Mouse (Mus musculus): ENCODE measurements around the gene Kif16b. TPM values are rescaled to one million over a fixed set of nuclear protein-coding genes. Genes with fewer than 3 reads are reported as not detected.
A peak's percentile ranks its signal among the peaks of the same experiment; 100 is the strongest.

Gene Kif16b
- total and polyA plus RNA-seq, 2 experiments from 2014 or later = 11.7 to 38.1 TPM

- no peak overlapping the region for H3K4me2 ChIP-seq (ENCODE audit: low read depth, low read length)
- H3K27me3 ChIP-seq (ENCODE audit: control insufficient read depth, insufficient read depth, low read length) = no peaks in the 10 kb centered on the region
- 70% methylated on average over 1 of the region's 1 CpGs for WGBS
Observed at GRCm38 (mm10) chr2:142893780-142894179, 7.6 kb downstream of the Kif16b start.

GRCm38 (mm10) chr2:142891283-142891682 lies 10.0 kb downstream of the Kif16b start:
- H3K36me3 ChIP-seq (replicated peaks; ENCODE audit: control insufficient read depth, insufficient read depth, low read length) = no peaks in the 10 kb centered on the region
- no peak overlapping the region for H3K4me3 ChIP-seq (ENCODE audit: low read depth, low read length)
- ATAC-seq (ENCODE audit: insufficient read depth, low read depth) (no peak), DNase-seq (ENCODE audit: low spot score) (no peak)
- 58% methylated on average over 2 of the region's 2 CpGs for WGBS
- no peak overlapping the region for H3K4me2 ChIP-seq (ENCODE audit: low read depth, low read length)
- no peak overlapping the region for H3K27ac ChIP-seq (ENCODE audit: low read depth)
- H3K9ac ChIP-seq (replicated peaks; ENCODE audit: low read depth, low read length) = no peak overlapping the region
- H3K9me3 ChIP-seq (replicated peaks; ENCODE audit: control insufficient read depth, low read length) = no peaks in the 10 kb centered on the region
- H3K27me3 ChIP-seq (ENCODE audit: control insufficient read depth, insufficient read depth, low read length) = no peaks in the 10 kb centered on the region
- TF ChIP-seq EP300 (IDR thresholded peaks at IDR 0.05; ENCODE audit: low read depth) (no peak), CTCF (IDR thresholded peaks at IDR 0.05; ENCODE audit: low read depth) (no peak)
- H3K4me1 ChIP-seq (ENCODE audit: control insufficient read depth, insufficient read depth) = no peaks in the 10 kb centered on the region

More at GRCm38 (mm10) chr2:142893780-142894179, 7.6 kb downstream of the Kif16b start:
- TF ChIP-seq EP300 (IDR thresholded peaks at IDR 0.05; ENCODE audit: low read depth) (no peak), CTCF (IDR thresholded peaks at IDR 0.05; ENCODE audit: low read depth) (no peak)
- no peak for ATAC-seq (ENCODE audit: insufficient read depth, low read depth)
- DNase-seq (ENCODE audit: low spot score) = no peak
- Histone ChIP-seq H3K4me1 (ENCODE audit: control insufficient read depth, insufficient read depth) (no peaks in the 10 kb centered on the region), H3K4me3 (ENCODE audit: low read depth, low read length) (no peak overlapping the region), H3K9ac (replicated peaks; ENCODE audit: low read depth, low read length) (no peak overlapping the region), H3K9me3 (replicated peaks; ENCODE audit: control insufficient read depth, low read length) (no peaks in the 10 kb centered on the region), H3K27ac (ENCODE audit: low read depth) (no peak overlapping the region), H3K36me3 (replicated peaks; ENCODE audit: control insufficient read depth, insufficient read depth, low read length) (no peaks in the 10 kb centered on the region)

GRCm38 (mm10) chr2:142884456-142884855 lies 16.9 kb downstream of the Kif16b start:
- Histone ChIP-seq H3K27ac (ENCODE audit: low read depth) (no peak overlapping the region), H3K4me2 (ENCODE audit: low read depth, low read length) (no peak overlapping the region), H3K4me1 (ENCODE audit: control insufficient read depth, insufficient read depth) (peaks cover 29% of the 10 kb centered on the region), H3K9me3 (replicated peaks; ENCODE audit: control insufficient read depth, low read length) (no peaks in the 10 kb centered on the region), H3K36me3 (replicated peaks; ENCODE audit: control insufficient read depth, insufficient read depth, low read length) (no peaks in the 10 kb centered on the region), H3K4me3 (ENCODE audit: low read depth, low read length) (no peak overlapping the region), H3K9ac (replicated peaks; ENCODE audit: low read depth, low read length) (no peak overlapping the region), H3K27me3 (ENCODE audit: control insufficient read depth, insufficient read depth, low read length) (no peaks in the 10 kb centered on the region)
- WGBS = 94% methylated on average over 4 of the region's 4 CpGs
- ATAC-seq (ENCODE audit: insufficient read depth, low read depth) (no peak), DNase-seq (ENCODE audit: low spot score) (no peak)
- TF ChIP-seq EP300 (IDR thresholded peaks at IDR 0.05; ENCODE audit: low read depth) (no peak), CTCF (IDR thresholded peaks at IDR 0.05; ENCODE audit: low read depth) (no peak)

- Histone ChIP-seq H3K4me3 (ENCODE audit: low read depth, low read length) (no peak overlapping the region), H3K27me3 (ENCODE audit: control insufficient read depth, insufficient read depth, low read length) (no peaks in the 10 kb centered on the region), H3K36me3 (replicated peaks; ENCODE audit: control insufficient read depth, insufficient read depth, low read length) (no peaks in the 10 kb centered on the region), H3K9ac (replicated peaks; ENCODE audit: low read depth, low read length) (no peak overlapping the region), H3K4me1 (ENCODE audit: control insufficient read depth, insufficient read depth) (peaks cover 33% of the 10 kb centered on the region), H3K27ac (ENCODE audit: low read depth) (no peak overlapping the region), H3K4me2 (ENCODE audit: low read depth, low read length) (no peak overlapping the region), H3K9me3 (replicated peaks; ENCODE audit: control insufficient read depth, low read length) (no peaks in the 10 kb centered on the region)
- TF ChIP-seq CTCF (IDR thresholded peaks at IDR 0.05; ENCODE audit: low read depth) = no peak
- TF ChIP-seq EP300 (IDR thresholded peaks at IDR 0.05; ENCODE audit: low read depth) = no peak
- WGBS = 69% methylated on average over 7 of the region's 7 CpGs
- ATAC-seq (ENCODE audit: insufficient read depth, low read depth) (no peak), DNase-seq (ENCODE audit: low spot score) (no peak)
Observed at GRCm38 (mm10) chr2:142883625-142883994, 17.7 kb downstream of the Kif16b start.

GRCm38 (mm10) chr2:142882871-142883624 lies 18.3 kb downstream of the Kif16b start:
- H3K27ac ChIP-seq (ENCODE audit: low read depth) = peak overlapping the region; percentile 27; the same call in 1 of the 2 replicates
- 60% methylated on average over 7 of the region's 7 CpGs for WGBS
- no peak overlapping the region for H3K4me3 ChIP-seq (ENCODE audit: low read depth, low read length)
- ATAC-seq (ENCODE audit: insufficient read depth, low read depth) (peak; percentile 52; the same call in 1 of the 2 replicates), DNase-seq (ENCODE audit: low spot score) (no peak)
- H3K9me3 ChIP-seq (replicated peaks; ENCODE audit: control insufficient read depth, low read length) = no peaks in the 10 kb centered on the region
- H3K9ac ChIP-seq (replicated peaks; ENCODE audit: low read depth, low read length) = no peak overlapping the region
- no peaks in the 10 kb centered on the region for H3K36me3 ChIP-seq (replicated peaks; ENCODE audit: control insufficient read depth, insufficient read depth, low read length)
- no peaks in the 10 kb centered on the region for H3K27me3 ChIP-seq (ENCODE audit: control insufficient read depth, insufficient read depth, low read length)
- H3K4me1 ChIP-seq (ENCODE audit: control insufficient read depth, insufficient read depth) = peaks cover 33% of the 10 kb centered on the region
- TF ChIP-seq EP300 (IDR thresholded peaks at IDR 0.05; ENCODE audit: low read depth) (no peak), CTCF (IDR thresholded peaks at IDR 0.05; ENCODE audit: low read depth) (no peak)
- no peak overlapping the region for H3K4me2 ChIP-seq (ENCODE audit: low read depth, low read length)

- Histone ChIP-seq H3K4me3 (ENCODE audit: low read depth, low read length) (no peak overlapping the region), H3K4me2 (ENCODE audit: low read depth, low read length) (no peak overlapping the region), H3K36me3 (replicated peaks; ENCODE audit: control insufficient read depth, insufficient read depth, low read length) (no peaks in the 10 kb centered on the region), H3K27me3 (ENCODE audit: control insufficient read depth, insufficient read depth, low read length) (no peaks in the 10 kb centered on the region), H3K9me3 (replicated peaks; ENCODE audit: control insufficient read depth, low read length) (no peaks in the 10 kb centered on the region), H3K27ac (ENCODE audit: low read depth) (peak overlapping the region; percentile 27; the same call in 1 of the 2 replicates), H3K9ac (replicated peaks; ENCODE audit: low read depth, low read length) (no peak overlapping the region), H3K4me1 (ENCODE audit: control insufficient read depth, insufficient read depth) (peaks cover 33% of the 10 kb centered on the region)
- DNase-seq (ENCODE audit: low spot score) = no peak
- 58% methylated on average over 2 of the region's 2 CpGs for WGBS
- ATAC-seq (ENCODE audit: insufficient read depth, low read depth) = no peak
- TF ChIP-seq EP300 (IDR thresholded peaks at IDR 0.05; ENCODE audit: low read depth) (no peak), CTCF (IDR thresholded peaks at IDR 0.05; ENCODE audit: low read depth) (no peak)
Observed at GRCm38 (mm10) chr2:142882466-142882865, 18.9 kb downstream of the Kif16b start.
